Mouse (Mus musculus) T-helper 2 cell (primary cell): ENCODE data around the gene Sspn.

Experiments used
- in situ Hi-C: fragments of 300-600 bp; cut with MboI, MseI; formaldehyde crosslinking; loops from one replicate; pipeline ENCODE4 v1.15.1; 2025; ENCODE audit warnings: high pct_unique_total_duplicates

Gene Sspn

DNA sequence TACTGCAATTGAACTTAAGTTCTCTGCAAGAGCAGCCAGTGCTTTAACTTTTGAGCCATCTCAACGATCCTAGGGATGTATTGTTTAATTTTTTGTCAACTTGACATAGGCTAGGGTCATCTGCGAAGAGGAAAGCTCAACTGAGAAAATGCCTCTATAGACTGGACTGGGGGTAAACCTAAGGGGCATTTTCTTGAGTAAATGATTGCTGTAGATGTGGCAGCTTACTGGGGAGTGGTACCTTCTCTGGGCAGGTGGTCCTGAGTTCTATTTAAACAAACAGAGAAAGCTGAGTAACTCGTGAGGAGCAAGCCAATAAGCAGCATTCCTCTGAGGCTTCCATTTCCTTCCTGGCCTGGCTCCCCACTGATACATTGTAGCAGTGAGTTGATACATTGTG lies at the start of gene Sspn:
TSS of gene Sspn (plus strand) at position 301 of the 400 bp plus-strand sequence.
- in situ Hi-C loops: no loop called here

DNA sequence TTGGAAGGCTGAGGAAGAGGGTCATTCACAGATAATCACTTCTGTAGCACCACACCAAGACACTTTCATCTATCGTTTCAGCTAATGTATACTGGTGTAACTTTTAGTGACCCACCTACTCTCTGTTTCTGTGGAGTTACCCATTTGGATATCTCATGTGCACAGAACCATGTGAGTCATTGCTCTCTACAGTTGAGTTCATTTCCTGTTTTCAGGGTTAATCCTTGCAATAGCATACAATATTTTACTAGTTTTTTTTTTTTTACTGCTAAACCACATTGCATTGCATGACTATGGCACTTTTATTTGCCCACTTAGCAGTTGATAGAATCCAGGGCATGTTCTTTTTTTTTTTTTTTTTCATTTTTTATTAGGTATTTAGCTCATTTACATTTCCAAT lies 48.4 kb upstream of the Sspn start:
- in situ Hi-C loops: no loop called here

DNA sequence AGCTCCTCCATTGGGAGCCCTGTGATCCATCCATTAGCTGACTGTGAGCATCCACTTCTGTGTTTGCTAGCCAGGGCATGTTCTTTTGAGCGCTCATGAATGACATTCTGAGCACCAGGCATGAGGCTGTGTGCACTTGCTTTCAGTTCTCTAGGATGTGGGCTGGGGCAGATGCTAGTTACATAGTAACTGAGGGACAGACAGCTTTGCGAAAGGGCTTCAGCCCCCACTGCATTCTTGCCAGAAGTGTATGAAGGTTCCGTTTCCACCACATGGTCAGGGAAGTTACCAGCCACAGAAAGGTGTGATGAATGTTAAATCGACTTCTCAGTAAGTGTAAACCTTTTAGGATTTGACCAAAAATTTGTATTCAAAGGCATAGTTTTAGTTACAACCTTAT lies 47.8 kb upstream of the Sspn start:
- in situ Hi-C loops: no loop called here

DNA sequence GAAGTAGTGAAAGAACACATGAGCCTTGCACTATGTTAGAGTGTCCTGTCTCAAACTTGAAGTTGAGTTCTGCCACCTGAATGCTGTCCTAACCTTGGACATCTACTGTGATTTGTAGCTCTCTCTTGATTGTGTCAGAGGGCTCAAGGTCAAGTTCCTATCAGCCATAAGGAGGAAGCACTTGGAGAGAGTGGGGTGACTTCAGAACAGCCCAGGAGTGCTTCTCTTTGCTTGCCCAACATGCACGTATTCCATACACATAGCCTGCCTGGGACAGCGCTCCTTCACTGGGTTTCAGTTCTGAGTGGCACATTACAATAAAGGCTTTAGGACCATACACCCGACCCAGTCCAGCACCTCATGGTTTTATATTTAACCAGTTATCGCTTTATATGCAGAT lies 46.4 kb upstream of the Sspn start:
- in situ Hi-C loops: no loop called here

DNA sequence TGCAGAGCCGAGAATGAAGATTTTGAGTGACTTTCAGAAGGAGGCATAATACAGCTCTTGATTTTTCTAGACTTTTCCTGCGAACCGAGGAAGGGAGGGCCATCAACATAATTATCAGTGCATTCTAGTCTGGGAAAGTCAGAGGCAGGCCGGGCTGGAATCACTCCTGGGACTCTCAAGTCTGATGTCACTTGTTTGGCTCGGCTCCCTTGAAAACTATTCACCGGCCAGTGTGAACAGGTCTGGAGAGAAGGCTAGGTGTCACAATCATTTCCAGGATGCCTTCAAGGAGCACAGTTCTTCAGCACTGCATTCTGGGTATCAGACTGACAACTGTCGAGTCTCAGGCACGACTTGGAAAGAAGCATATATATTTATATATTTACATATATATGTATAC lies 45.2 kb upstream of the Sspn start:
- in situ Hi-C loops: no loop called here

DNA sequence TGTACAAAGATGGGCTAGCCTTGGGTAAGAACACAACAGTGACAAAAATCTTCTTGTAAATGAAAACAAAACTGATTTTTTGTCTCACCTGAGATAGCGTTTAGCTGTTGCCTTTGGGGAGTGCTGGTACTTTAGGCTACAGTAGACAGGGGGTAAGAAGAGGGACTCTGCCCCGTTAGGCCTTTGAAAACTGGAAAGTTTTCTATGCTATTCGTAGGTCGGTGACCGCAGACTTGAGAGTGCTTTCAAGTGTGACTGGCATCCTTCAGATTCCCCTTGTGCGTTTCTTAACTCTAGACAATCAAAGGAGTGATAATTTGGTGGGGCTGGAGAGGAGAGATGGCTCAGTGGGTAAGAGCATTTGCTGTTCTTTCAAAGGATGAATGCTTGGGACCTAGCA lies 43.7 kb upstream of the Sspn start:
- in situ Hi-C loops: no loop called here

DNA sequence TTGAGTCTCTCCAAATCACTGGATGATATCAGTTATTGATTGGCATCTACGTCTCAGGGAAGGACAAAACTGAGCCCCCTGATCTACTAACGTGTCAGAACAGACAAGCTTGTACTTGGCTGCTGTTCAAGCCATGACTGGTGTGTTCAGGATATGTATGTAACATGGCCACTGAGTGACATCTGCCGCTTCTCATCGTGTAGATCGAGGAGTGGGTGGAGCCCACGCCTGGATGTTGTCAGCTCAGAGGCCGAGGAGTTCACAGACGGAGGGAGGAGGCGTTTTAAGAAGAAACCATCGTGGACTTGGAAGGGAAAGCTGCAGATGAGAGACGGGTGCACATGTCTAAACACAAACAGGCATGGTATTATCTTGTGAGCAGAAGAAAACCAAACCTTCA lies 39.5 kb upstream of the Sspn start:
- in situ Hi-C loops: no loop called here

DNA sequence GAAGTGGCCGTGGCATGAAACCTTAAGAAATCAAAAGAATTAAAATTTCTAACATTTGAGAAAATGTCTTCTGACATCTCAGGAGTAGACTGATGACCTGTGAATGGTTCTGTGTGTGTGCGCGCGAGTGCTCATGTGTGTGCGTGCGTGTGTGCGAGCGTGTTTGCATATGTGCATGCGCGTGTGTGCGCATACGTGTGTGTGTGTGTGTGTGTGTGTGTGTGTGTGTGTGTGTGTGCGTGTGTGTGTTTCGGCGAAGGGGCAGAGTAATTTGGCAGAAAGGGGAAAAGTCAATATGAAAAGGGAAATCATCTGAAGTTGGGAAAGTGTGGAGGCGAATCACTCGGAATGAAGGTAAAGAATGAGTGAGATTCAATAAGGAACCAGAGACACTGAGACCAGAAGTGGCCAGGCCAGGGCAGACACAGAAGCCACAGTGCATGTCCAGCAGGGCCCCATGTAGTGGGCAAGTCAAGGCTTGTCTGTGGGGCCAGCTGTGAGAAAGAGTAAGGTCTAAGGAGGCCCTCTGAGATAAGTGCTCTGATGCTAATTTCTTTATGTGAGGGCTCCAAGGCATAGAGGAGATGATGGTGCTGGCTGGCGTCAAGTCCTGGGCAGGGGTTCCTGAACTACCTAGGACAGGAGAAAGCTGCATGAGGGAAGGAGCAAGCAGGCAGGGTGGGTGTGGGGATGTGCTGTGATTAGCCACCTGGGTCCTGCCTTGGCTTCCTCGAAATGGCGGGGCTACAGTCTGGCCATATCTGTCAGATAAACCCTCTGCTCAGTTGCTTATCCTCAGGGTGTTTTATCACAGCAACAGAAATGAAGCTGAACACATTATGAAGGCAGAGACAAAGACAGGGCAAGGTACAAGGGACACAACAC lies 38.8 kb upstream of the Sspn start:
- in situ Hi-C loops: no loop called here

DNA sequence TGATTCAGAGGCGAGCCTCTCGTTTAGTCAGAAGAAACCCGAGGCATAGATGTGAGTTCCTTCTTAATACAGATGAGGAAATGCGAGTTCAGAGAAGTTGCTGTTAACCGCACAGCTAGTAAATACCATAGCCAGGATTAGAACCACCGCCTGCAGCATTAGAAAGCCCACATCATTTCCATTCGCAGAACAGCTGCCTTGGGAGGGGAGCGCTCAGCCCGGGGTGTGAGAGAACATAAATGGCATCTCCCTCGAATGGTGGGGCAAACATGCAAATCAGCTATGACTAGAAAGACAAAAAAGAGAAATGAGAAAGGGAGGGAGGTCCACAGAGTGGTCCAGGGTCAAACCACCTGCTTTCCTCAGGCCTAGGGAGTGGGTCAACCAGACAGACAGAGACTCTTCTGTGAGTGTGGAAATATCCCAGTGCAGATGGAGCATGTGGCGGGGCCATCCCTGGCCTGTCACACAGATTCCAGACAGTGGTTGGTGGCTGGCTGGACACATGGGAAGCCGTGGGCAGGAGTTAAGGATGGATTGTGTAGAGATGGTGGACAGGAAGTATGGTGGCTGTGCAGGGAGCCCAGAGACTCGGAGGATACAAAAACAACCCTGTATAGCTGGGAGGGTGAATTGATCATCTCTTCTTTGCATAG lies 37.9 kb upstream of the Sspn start:
- in situ Hi-C loops: no loop called here

DNA sequence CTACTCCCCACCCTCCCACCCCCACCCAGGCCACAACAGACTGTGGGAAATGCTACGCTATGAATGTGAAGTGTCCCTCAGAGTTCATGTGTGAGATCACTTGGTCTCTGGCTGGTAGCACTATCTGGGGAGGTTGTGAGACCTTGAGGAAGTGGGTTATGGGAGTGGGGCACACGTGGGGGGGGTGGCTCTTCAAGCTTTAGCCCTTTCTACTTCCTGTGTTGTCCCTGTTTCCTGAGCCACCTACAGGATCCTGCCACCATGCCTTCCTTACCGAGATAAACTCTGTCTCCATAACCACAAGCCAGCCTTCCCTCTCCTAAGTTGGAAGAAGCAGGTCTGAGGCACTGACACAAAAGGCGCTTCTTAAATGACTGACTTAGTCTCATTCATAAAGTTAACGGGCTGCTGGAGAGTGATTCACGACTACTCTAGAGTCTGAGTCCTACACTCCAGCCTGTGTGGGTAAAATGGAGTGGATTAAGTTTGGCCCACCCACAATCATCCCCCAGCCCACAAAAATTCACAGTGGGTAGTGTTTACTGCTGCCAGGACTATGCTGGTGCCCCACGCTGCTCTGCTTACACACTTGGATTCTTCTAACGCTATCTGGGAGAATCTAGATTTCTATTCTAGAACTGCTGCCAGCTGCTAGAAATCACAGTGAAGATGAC lies 36.6 kb upstream of the Sspn start:
- in situ Hi-C loops: no loop called here

DNA sequence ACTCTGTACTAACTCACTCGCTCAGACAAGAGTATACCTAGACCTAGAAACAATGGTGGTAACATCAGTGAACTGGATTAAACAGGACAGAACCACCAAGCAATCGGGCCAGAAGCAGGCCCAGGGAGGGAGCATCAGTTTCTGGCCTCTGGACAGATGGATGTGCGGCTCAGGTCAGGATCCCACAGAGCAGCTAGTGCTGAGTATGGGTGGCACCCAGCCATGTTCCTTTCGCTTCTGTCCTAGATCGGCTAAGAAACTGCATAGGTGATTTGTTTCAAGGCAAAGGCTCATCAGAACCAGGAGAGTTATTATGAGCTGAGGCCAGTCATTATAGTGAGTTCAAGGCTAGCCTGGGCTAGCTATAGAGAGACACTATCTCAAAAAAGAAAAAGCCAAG lies 27.3 kb upstream of the Sspn start:
- in situ Hi-C loops: loop anchor here (10.0 kb wide), 1 partner anchor 111 kb away; no protein-coding TSS in a partner anchor

DNA sequence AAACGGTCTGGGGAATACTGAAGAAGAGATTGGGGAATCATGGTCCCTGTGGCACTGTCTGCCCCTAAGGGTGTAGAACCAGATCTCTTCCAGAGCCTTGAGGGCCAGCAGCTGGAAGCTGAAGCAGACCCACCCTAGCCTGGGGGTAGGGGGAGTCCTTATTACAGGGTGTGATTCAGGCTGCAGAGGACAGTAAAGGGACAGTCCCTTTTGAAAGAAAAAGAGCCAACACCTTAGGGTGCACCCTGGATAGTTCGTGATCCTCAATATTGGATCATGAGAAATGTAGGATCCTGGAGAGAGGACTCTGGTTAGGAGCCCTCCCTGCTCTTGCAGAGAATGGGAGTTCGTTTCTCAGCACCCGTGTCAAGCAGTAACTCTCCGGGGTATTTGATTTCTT lies 26.8 kb upstream of the Sspn start:
- in situ Hi-C loops: loop anchor here (10.0 kb wide), 1 partner anchor 110 kb away; no protein-coding TSS in a partner anchor

DNA sequence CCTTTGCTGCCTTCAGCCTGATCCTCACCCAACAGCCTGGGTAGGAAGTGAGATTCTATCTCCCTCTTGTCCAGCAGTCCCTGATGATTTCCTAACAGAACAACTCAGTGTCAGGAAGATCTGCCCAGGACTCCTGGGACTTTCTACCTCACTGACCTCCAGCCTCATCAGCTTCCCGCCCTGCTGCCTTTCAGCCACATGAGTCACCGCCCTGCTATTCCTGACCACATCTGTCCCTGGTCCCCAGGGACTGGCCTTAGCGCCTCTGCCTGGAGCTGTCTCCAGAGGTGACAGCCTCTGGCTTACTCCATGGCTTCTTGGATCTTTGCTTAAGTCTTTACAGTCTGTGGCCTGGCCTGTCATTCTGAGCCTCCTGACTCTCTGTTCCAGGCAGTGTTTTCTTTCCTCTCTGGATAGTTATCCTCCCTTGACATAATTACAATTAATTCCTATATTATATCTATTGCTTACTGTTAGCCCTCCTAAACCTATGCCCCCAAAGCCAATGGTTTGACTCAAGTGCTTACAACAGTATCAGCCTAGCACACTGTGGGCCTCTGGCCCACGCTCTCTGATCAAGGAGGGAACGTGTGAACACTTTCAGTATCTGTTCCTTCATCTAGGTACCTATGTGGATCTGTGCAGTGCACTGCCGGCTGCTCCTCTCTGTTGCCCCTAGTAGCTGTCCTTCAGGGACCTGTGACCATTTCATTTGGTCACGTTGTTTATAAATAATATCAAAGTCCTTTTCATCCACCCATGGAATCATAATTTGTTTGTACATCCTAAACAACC lies 25.1 kb upstream of the Sspn start:
- in situ Hi-C loops: loop anchor here (10.0 kb wide), 1 partner anchor 109 kb away; no protein-coding TSS in a partner anchor

DNA sequence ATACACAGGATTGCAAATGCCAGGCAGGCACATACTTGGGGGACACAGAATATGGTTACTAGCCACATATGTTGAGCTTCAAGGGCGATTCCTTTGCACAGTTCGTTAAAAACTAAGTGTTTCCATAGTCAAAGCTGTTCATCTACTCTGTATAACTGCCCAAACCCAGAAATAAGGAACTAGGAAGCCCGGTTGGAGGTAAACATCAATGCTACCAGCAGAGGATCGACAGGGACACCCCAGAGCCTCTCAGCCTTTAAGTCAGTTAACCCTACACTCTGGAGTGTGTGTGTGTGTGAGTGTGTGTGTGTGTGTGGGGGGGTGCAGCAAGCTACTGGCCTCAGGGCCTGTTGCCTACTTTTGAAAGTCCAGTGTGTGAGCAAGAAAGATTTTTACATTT lies 21.5 kb upstream of the Sspn start:
- in situ Hi-C loops: loop anchor here (10.0 kb wide), 1 partner anchor 105 kb away; no protein-coding TSS in a partner anchor

DNA sequence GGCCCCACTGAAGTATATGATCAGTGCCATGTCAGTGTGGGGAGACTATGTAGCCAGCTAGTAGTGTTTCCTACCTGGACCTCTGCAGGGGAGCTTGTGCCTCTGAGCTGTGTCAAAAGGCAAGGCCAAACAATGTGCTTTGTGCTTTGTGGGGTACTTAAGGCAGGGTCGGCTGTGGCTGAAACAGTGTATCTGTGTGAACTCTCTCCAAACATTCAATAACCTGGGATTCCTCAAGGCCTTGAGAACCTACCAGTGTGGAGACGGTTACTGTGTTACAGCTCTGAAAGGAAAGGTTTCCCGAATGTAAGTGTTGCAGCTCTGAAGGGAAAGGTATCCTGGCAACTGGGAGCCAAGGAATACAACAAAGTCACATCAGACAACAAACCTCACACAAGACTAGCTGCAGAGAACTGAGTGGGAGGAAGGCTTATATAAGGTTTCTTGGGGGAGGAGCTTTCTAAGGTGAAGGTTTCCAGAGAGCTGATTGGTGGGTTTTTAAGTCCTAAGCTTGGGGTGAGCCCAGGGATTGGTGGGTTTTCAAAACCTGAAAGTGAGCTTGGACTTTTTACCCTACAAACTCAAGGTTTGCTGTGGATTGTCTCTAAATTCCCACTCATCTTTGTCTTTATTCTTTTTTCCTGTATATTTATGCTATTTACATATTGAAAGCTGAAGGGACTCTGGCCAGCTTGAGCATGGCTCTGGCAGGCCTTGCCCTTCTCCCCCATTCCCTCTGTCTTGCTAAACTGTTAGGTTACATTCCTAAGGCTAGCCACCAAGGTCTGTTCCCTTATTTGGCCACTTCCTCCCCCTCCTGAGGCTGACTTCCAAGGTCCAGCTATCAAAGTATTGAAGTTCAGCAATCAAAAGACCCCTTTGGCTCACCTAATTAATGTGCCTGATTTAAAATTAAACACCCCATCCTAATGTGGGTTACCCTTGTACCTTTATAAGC lies 20.7 kb upstream of the Sspn start:
- in situ Hi-C loops: no loop called here

DNA sequence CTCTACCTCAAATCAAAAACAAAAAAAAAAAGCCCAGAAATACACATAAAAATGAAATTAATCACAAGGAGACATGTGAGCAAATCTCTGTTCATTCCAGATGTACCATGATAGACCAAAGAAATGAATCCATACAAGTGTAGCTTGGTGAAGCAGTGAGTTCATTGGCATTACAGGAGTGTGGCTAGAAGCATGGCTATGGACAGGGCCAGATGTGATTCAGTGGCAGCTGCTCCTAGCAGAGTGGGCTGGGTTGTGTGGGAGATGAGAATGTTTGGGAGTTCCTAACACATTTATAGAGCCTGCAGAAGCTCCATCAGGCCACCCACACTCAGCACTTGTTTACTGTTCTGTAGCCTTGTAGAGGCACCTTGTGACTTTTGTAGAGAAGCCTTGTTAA lies 19.2 kb upstream of the Sspn start:
- in situ Hi-C loops: no loop called here

DNA sequence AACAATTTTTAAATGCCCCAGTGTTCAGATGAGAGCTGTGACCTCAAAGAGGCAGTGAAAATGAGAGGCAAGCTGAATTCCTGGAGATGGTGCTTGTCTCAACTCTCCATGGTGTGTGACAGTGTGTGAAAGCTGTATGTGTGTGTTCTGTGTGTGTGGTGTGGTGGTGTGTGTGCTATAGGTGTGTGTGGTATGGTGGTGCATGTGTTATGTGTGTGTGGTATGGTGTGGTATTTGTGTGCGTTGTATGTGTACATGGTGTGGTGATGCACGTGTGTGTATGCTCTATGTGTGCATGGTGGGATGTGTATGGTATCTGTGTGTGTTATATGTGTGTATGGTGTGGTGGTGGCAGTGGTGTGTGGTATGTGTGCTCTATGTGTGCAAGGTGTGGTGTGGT lies 16.0 kb upstream of the Sspn start:
- in situ Hi-C loops: no loop called here

DNA sequence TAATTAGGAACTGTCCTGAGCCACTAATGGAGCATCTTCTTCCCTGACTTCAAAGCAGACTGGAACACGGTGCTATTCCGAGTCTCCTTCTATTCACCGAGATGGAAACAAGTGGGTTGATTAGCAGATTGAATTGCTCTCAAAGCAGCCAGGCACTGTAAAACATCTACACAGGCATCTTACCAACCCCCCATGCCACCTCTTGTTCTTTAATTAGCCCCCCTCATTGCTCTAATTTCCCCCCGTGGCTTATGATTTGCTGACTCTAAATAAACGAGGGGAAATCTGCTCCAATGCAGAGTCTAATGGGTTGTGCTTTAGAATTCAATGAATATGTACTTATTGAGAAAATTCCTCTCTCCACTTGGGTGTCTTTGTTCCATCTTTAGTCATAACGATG lies 15.0 kb upstream of the Sspn start:
- in situ Hi-C loops: no loop called here

DNA sequence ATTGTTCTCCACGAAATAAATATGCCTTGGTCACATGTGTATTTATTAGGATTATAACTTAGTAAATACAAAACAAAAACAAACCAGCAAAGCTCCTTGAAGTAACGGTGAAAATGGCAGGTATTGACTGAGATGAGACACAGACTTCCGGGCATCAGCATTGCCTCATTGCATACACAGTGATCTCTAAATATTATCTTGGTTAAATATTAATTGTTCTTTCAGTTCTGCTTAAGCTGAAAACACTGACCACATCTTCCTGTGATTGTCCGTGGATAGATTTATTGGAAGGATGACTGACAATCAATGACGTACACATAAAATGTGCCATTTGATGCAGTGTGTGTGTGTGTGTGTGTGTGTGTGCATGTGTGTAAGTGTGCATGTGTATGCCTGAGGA lies 13.2 kb upstream of the Sspn start:
- in situ Hi-C loops: no loop called here

DNA sequence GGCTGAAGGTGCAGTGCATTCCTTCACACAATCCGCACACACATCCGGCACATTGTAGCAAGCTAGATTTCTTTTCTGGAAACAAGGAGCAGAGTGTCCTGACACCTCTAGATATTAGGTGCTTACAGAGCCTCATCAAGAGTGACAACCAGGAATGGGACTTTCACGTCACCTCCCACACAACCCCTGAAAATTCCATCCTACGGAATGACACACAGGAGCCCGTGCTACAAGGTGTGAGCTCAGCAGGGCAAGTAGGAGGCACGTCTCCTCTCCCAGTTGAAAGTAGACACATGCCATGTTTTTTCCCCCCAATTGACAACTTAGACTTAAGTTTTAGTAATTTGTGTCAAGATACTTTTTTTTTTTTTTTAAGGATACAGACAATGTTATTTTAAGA lies 7.8 kb upstream of the Sspn start:
- in situ Hi-C loops: no loop called here
